Mouse (Mus musculus): ENCODE results near the gene Peak1.

DNA sequence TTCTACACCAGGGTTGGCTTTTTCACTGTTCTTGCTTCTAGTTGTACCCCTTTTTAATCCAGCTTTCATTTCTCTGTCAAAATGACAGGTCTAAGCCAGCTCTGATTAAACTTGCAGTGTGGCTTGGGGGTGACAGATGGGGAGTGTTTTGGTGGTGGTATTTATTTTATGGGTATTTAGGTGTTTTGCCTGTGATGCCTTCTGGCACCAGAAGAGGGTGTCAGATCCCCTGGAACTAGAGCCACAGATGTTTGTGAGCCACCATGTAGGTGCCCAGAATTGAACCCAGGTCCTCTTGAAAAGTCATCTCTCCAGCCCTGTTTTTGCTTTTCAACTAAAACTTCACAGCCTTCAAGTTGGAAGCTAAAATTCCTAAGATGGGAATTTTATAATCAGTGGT is 3.5 kb downstream of the Peak1 start:
- TF ChIP-seq CTCF (IDR thresholded peaks at IDR 0.05) = peak; percentile 49
- no peak for TF ChIP-seq EP300 (IDR thresholded peaks at IDR 0.05; ENCODE audit: insufficient read depth, low read depth, low read length)
